Mouse (Mus musculus) splenic B cell, adult 2 months (primary cell): ENCODE data around the gene Iars2.

Experiments used
- DNase-seq: peaks from one replicate; pipeline ENCODE4 v3.0.0-alpha.2; 2011; ENCODE audit warnings: low read depth, low spot score
- H3K27me3 ChIP-seq: 2 replicates; pipeline ENCODE4 v1.6.1; 2012; ENCODE audit warnings: mild to moderate bottlenecking, low read length, moderate library complexity, mixed read lengths; ENCODE audit not compliant: control insufficient read depth, poor library complexity, insufficient read depth, severe bottlenecking
- H3K36me3 ChIP-seq: 2 replicates; pipeline ENCODE4 v1.6.1; 2012; ENCODE audit warnings: mild to moderate bottlenecking, low read length, moderate library complexity, mixed read lengths; ENCODE audit not compliant: control insufficient read depth, poor library complexity, insufficient read depth, severe bottlenecking

Gene Iars2

DNA sequence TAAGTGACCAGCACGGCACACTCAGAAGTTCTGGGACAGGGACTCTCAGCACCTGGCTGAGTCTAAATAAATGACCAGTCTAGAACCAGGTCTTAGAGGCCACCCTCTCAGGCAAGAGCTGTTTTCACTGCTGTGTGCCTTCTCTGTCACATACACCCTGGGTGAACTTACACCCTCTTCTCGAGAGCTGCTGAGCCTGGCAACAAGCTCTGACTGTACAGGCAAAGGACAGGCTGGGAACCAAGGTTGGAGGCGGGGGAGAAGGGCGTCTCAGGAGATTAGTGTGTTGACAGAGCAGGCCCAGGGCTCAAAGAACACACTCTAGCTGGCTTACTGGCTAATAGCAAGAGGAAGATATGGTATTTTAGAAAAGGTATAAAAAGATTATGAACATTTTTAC is 20.3 kb downstream of the Iars2 start:
- Histone ChIP-seq H3K36me3 (peaks cover 17% of the 10 kb centered on the region), H3K27me3 (no peaks in the 10 kb centered on the region)
- no peak for DNase-seq

DNA sequence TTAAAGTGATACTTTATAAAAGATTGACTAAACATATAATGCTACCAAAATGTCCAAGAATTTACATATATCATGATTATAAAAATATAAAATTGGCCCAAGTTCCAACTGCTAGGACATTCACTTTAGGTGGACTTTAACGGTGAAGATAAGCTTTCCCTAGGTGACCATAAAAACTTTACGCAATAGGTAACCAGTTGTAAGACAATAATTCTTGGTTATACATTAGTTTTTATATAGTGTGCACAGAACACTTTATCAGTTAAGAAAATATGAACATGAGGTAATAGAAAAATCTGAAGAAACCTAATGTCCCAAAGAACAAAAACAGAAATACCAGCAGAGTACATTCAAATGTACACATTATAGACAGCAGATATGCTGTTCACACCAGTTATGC is 20.9 kb downstream of the Iars2 start:
- no peak for DNase-seq
- Histone ChIP-seq H3K27me3 (no peaks in the 10 kb centered on the region), H3K36me3 (peaks cover 15% of the 10 kb centered on the region)

DNA sequence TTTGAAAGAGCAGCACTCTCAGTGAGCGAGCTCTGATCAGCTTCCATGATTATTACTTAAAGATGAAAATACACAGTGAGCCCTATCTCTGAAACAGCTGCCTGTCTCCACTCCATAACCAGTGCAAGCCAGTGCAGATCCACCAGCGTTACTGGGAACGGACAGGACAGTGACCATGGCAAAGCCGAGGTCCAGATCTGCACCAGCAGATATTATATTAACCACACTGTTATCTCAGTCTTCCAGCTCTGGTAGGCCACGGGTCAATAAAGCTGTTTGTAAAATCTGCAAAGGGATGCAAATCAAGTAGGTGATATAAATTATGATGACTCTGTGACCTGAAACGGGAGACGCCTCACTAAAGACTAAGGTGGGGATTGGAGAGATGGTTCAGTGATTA is 21.6 kb downstream of the Iars2 start:
- no peak for DNase-seq
- peaks cover 10% of the 10 kb centered on the region for H3K36me3 ChIP-seq
- H3K27me3 ChIP-seq: no peaks in the 10 kb centered on the region

DNA sequence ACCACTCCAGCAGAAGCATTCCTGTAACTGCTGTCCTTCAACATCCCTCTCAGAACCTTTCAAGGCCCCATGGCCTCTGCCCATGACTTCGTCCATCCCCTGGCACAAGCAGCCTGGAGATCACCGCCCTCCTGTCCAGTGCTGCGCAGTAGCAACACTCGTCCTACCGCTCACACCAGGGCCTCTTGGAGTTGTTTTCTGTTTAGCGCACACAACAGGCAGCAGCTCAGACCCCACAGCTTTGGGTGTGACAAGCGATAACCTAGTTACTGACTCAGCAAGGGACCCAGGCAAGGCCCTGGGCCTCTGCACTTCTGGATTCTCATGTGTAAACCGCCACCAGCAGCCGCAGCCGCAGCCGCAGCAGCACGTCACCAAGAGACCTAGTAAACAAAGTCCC is 22.4 kb downstream of the Iars2 start:
- Histone ChIP-seq H3K36me3 (peaks cover 7% of the 10 kb centered on the region), H3K27me3 (no peaks in the 10 kb centered on the region)
- DNase-seq: no peak

DNA sequence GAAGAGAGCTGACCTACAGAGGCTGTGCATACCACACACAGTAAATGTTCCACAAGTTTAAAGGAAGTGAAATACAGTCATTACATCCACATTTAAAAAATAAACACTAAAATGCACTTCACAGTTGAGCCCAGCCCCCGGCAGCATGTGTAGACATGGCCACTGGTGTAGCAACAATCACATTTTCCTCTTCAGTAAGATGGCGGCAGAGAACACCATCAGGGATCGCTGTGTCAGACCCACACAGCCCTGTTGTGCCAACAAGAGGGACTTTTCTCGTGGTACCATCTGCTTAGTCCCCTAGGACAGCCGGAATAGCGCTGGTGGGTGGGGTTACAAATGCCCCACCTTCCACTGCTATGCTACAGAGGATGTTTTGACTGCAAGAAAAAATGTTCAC is 26.4 kb downstream of the Iars2 start:
- DNase-seq: no peak
- Histone ChIP-seq H3K27me3 (no peaks in the 10 kb centered on the region), H3K36me3 (peaks cover 5% of the 10 kb centered on the region; the same call in 1 of the 2 replicates)

DNA sequence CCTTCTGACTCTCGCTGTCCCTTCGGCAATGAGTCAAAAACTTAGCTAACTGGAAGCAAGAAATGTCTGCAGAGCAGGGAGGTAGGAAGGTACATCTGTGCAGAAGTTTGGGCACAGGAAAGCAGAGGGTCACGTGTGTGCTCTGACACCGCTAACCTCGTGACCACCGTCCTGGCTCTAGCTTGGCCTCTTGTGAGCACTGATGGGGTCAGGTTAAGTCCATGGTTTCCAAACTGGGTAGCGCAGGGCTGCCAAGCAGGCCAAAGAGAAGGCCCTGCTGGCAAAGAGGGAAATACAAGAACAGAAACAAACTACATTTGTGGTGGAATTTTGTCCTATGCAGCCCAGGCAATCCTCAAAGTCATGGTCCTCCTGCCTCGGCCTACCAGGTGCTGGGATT is 30.7 kb downstream of the Iars2 start:
- DNase-seq: no peak
- Histone ChIP-seq H3K36me3 (peaks cover 1% of the 10 kb centered on the region), H3K27me3 (no peaks in the 10 kb centered on the region)

GRCm38 (mm10) chr1:185296850-185297249 is 32.3 kb downstream of the Iars2 start:
- peaks cover 4% of the 10 kb centered on the region for H3K36me3 ChIP-seq
- no peak for DNase-seq
- H3K27me3 ChIP-seq: no peaks in the 10 kb centered on the region

DNA sequence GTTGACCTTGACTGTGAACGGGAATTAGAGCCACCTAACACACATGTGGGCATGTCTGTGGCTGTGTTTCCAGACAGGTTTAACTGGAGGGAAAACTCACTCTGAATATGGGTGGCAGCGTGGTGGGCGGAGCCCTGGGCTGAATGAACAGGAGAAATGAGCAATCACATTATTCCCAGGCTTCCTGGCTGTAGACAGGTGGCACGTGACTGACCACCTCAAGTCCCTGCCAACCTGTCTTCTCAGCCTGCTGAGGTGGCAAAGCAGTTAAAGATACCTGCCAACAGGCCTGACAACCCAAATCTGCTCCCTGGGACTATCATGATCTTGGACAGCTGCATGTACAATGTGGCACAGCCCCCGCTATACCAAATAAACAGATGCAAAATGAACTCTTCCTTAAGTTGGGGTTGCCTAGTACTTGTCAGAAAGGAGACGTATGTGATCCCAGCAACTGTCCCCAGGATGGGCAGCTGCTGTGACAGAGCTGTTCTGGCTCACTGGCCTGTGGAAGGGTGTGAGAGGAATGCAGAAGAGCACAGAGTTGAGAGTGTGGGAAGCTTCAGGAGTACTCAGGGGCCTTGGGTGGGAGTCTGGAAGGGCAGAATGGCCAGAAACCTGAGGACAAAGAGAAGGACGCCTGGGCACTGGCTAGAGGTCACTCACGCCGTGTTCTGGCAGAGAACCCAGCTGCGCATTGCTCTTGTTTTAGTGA is 36.4 kb downstream of the Iars2 start:
- no peak for DNase-seq
- peaks cover 6% of the 10 kb centered on the region for H3K36me3 ChIP-seq
- no peaks in the 10 kb centered on the region for H3K27me3 ChIP-seq

GRCm38 (mm10) chr1:185291336-185291735 is 37.9 kb downstream of the Iars2 start:
- Histone ChIP-seq H3K27me3 (no peaks in the 10 kb centered on the region), H3K36me3 (peaks cover 8% of the 10 kb centered on the region)
- no peak for DNase-seq

DNA sequence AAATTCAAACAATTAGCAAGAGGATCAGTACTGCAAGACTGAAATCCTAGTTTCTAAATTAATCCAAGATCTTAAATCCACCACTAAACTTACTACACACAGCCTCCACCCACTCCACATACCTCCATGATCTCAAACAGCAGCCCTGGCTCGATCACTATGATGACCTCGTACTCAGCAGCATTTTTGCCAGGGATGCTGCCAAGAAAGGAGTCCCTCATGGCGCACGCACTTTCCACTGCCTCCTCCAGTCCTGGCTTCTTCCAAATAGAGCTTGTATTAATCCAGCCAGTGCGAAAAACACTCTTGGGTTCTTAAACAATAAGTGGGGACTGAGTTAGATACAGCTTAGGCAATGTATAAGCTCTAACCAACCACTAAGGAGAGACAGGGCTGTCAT is 40.0 kb downstream of the Iars2 start:
- Histone ChIP-seq H3K36me3 (peaks cover 10% of the 10 kb centered on the region), H3K27me3 (no peaks in the 10 kb centered on the region)
- no peak for DNase-seq

- H3K36me3 ChIP-seq: peaks cover 16% of the 10 kb centered on the region
- no peaks in the 10 kb centered on the region for H3K27me3 ChIP-seq
- no peak for DNase-seq
These were observed 42.1 kb downstream of the Iars2 start for GRCm38 (mm10) chr1:185287066-185287465.

DNA sequence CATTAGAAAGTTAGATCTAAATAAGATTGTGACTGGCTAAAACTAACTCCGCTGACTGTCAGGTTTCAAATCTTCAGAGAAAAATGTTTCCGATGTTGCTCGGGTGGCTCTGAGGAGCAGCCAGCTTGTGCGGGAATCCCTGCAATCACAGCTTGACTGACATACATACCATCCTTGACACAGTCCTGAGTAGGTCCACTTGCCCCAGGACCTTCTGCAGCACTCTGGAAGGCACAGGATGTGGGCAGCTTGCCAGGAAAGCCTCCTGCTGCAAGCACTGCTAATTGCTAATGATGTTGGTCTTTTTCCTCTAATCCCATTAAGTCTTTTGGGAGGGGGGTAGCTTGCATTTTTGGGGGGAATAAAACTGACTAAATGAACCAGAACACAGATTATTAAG is 44.0 kb downstream of the Iars2 start:
- H3K27me3 ChIP-seq: no peaks in the 10 kb centered on the region
- H3K36me3 ChIP-seq: peaks cover 13% of the 10 kb centered on the region
- no peak for DNase-seq

DNA sequence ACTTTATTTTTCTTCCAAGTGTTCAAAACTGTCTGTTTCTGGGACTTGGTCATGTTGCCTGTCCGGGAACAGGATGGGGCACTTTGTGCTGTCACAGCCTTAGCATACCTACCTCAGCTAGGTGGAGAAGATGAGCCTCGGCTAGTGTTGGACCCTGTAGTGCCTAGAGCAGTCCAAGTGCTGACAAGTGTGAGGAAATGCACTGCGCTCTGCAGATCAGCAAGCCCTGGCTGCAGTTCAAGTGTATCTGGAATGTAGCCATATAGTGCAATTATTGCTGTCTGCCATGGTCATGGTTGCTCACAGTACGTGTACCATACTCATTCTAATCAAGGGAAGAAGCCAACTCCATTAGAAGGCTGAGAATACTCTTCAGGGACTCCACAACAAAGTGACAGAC is 44.5 kb downstream of the Iars2 start:
- Histone ChIP-seq H3K27me3 (no peaks in the 10 kb centered on the region), H3K36me3 (peaks cover 13% of the 10 kb centered on the region)
- DNase-seq: no peak

GRCm38 (mm10) chr1:185283247-185283646 is 45.9 kb downstream of the Iars2 start:
- no peak for DNase-seq
- peaks cover 16% of the 10 kb centered on the region for H3K36me3 ChIP-seq
- H3K27me3 ChIP-seq: no peaks in the 10 kb centered on the region

DNA sequence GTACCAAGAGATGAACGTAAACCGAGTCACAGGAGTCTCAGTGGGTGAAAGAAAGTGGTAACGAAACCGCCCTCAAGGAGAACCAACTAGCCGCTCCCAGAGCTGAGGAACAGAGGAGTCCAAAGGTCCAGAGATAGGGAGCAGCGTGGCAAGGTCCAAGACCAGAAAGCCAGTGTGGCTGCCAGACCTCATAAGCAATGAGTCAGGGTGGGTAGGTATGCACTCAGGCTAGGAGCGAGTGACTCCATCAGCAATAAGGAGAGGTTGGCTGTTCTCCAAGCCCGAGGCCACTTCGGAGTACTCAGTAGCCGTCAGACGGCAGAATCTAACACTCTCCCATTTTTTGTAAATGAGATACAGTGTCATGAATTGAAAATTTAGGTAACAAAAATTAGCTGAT is 46.4 kb downstream of the Iars2 start:
- Histone ChIP-seq H3K36me3 (peaks cover 16% of the 10 kb centered on the region), H3K27me3 (no peaks in the 10 kb centered on the region)
- no peak for DNase-seq

- DNase-seq: no peak
- Histone ChIP-seq H3K27me3 (no peaks in the 10 kb centered on the region), H3K36me3 (peaks cover 23% of the 10 kb centered on the region)
These were observed 48.6 kb downstream of the Iars2 start for GRCm38 (mm10) chr1:185280616-185281015.
